Mouse (Mus musculus) brain, embryonic 14.5 days (tissue): ENCODE data around the gene Wdfy2.

Experiments
- CTCF ChIP-seq: fragments of 200-500 bp; IDR thresholded peaks from 2 replicates; pipeline ENCODE4 v1.5.1; 2012; ENCODE audit warnings: inconsistent platforms, mild to moderate bottlenecking, moderate library complexity, borderline replicate concordance; ENCODE audit not compliant: insufficient read depth, insufficient read length; ENCODE audit errors: extremely low read depth
- POLR2A ChIP-seq: fragments of 200-500 bp; IDR thresholded peaks from 2 replicates; pipeline ENCODE4 v1.6.1; 2012; ENCODE audit warnings: mild to moderate bottlenecking, inconsistent platforms, borderline replicate concordance; ENCODE audit not compliant: poor library complexity, insufficient read depth, insufficient read length, severe bottlenecking; ENCODE audit errors: extremely low read depth

DNA sequence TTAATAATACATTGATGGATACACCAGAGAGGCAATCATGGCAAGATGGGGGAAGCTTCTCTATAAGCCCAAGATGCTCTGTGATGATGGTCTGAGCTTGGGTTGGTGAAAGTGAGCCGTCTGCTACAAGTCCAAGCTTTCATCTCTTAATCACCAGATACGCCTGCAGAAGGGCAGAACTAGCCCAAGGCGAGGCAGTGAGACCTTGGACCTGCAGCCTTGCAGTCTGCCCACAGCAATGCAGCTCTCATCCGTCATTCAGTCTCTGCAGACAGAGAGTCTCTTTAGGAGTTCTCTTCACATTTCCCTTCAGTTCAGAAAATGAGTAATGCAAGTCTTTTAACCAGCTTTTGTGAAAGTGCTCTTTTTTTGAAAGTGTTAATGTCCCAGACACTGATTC is 20.4 kb downstream of the Wdfy2 start:
- TF ChIP-seq CTCF (no peak), POLR2A (no peak)
